Comparison of ENCODE assay signal across 13 mouse cellular contexts in the genomic region with DNA sequence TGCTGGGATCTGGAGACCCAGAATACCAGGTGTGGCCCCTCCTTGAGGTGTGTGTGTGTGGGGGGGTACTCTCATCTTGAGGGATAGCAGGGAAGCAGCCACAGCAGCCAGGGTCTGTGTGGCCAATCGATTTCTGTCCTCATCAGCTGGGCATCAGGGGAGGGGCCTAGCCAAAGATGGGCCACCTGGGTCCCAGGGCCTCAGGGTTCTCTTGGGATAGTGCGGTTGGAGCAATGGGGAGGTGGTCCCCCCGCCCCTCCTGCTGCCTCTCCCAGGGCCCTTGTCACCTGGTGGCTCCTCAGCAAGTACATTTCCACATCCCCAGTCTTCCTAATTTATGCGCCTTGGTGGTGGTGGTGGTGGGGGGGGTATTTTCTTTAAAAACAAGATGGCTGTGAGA. TPM values are rescaled to one million over a fixed set of nuclear protein-coding genes. Genes with fewer than 3 reads are reported as not detected.
A peak's percentile ranks its signal among the peaks of the same experiment; 100 is the strongest.
DNase-seq lines count a peak whose midpoint lies in the region; ATAC-seq and TF ChIP-seq lines count a peak whose summit lies in the region.
"Had no signal": no experiment of that assay in that cellular context is flagged by ENCODE, and none has a peak within 500 bp of the region (broad histone marks: within the 10 kb centered on the region; RNA-seq: fewer than 3 reads in every experiment).

No protein-coding gene starts in this region.

- H3K4me3 ChIP-seq in midbrain, embryonic 10.5 days, result peak overlapping the region; percentile 47
- no peak overlapping the region for H3K4me3 ChIP-seq in midbrain, postnatal 0 days (ENCODE audit: low read depth, low read length)
- no peak overlapping the region for H3K4me3 ChIP-seq in forebrain, embryonic 15.5 days
- no peak overlapping the region for H3K4me3 ChIP-seq in limb, embryonic 14.5 days (replicated peaks; ENCODE audit: low read length)
- peak overlapping the region; percentile 12; the same call in 1 of the 2 replicates for H3K4me3 ChIP-seq in stomach, embryonic 16.5 days (replicated peaks; ENCODE audit: low read length)
- H3K4me3 ChIP-seq: layer of hippocampus, adult 2 months had no signal

- no peaks in the 10 kb centered on the region for H3K36me3 ChIP-seq in midbrain, embryonic 10.5 days
- no peaks in the 10 kb centered on the region for H3K36me3 ChIP-seq in midbrain, postnatal 0 days (ENCODE audit: insufficient read depth, low read length)
- H3K36me3 ChIP-seq in forebrain, embryonic 15.5 days, result no peaks in the 10 kb centered on the region
- no peaks in the 10 kb centered on the region for H3K36me3 ChIP-seq in limb, embryonic 14.5 days (ENCODE audit: control insufficient read depth, insufficient read depth, low read length)
- H3K36me3 ChIP-seq in stomach, embryonic 16.5 days (ENCODE audit: control insufficient read depth, insufficient read depth, low read length), result no peaks in the 10 kb centered on the region

- DNase-seq in midbrain, embryonic 10.5 days (ENCODE audit: low spot score), result no peak
- no peak for DNase-seq in midbrain, postnatal 0 days (ENCODE audit: low spot score)
- DNase-seq in limb, embryonic 14.5 days (ENCODE audit: low spot score), result no peak
- DNase-seq in cerebellum, adult 11 months, result no peak
- DNase-seq in layer of hippocampus, postnatal 10 days (ENCODE audit: low spot score in 2 of 2), result no peak
- DNase-seq in cerebellum, postnatal 14 days, result no peak
- DNase-seq: heart, postnatal 14 days had no signal

- H3K4me1 ChIP-seq in midbrain, embryonic 10.5 days, result peaks cover 54% of the 10 kb centered on the region
- H3K4me1 ChIP-seq in midbrain, postnatal 0 days (ENCODE audit: insufficient read depth, low read length), result peaks cover 3% of the 10 kb centered on the region; the same call in 1 of the 2 replicates
- H3K4me1 ChIP-seq in forebrain, embryonic 15.5 days, result peaks cover 23% of the 10 kb centered on the region
- H3K4me1 ChIP-seq in limb, embryonic 14.5 days (ENCODE audit: control insufficient read depth, insufficient read depth, low read length), result peaks cover 10% of the 10 kb centered on the region
- peaks cover 15% of the 10 kb centered on the region for H3K4me1 ChIP-seq in stomach, embryonic 16.5 days (ENCODE audit: control insufficient read depth, insufficient read depth, low read length)

- WGBS in midbrain, embryonic 10.5 days, result 3% methylated on average over 4 of the region's 4 CpGs
- WGBS in midbrain, postnatal 0 days, result 9% methylated on average over 4 of the region's 4 CpGs
- WGBS in forebrain, embryonic 15.5 days, result 12% methylated on average over 4 of the region's 4 CpGs
- WGBS in limb, embryonic 14.5 days, result 8% methylated on average over 4 of the region's 4 CpGs
- WGBS in stomach, embryonic 16.5 days, result 18% methylated on average over 4 of the region's 4 CpGs

- peaks cover 95% of the 10 kb centered on the region for H3K27me3 ChIP-seq in midbrain, embryonic 10.5 days (ENCODE audit: low read depth, poor library complexity, severe bottlenecking)
- H3K27me3 ChIP-seq in midbrain, postnatal 0 days (ENCODE audit: insufficient read depth, low read length), result peaks cover 16% of the 10 kb centered on the region; the same call in 1 of the 2 replicates
- H3K27me3 ChIP-seq in forebrain, embryonic 15.5 days, result peaks cover 29% of the 10 kb centered on the region
- H3K27me3 ChIP-seq in limb, embryonic 14.5 days (ENCODE audit: control insufficient read depth, insufficient read depth, low read length), result peaks cover 47% of the 10 kb centered on the region
- H3K27me3 ChIP-seq in stomach, embryonic 16.5 days (ENCODE audit: control insufficient read depth, insufficient read depth, low read length), result peaks cover 23% of the 10 kb centered on the region

- no peak for TF ChIP-seq POLR2A in limb, embryonic 14.5 days (IDR thresholded peaks at IDR 0.05; ENCODE audit: borderline replicate concordance, extremely low read depth, insufficient read depth, insufficient read length)

- no peak overlapping the region for H3K4me2 ChIP-seq in midbrain, postnatal 0 days (ENCODE audit: low read depth, low read length, poor library complexity, severe bottlenecking)
- H3K4me2 ChIP-seq in forebrain, embryonic 15.5 days (replicated peaks), result no peak overlapping the region
- H3K4me2 ChIP-seq in limb, embryonic 14.5 days (replicated peaks; ENCODE audit: low read depth, low read length, severe bottlenecking), result peak overlapping the region; percentile 45; the same call in 1 of the 2 replicates
- H3K4me2 ChIP-seq in stomach, embryonic 16.5 days (ENCODE audit: low read depth, low read length), result peak overlapping the region; percentile 48

- H3K9me3 ChIP-seq in midbrain, embryonic 10.5 days (replicated peaks), result no peaks in the 10 kb centered on the region
- no peaks in the 10 kb centered on the region for H3K9me3 ChIP-seq in midbrain, postnatal 0 days (ENCODE audit: low read length)
- H3K9me3 ChIP-seq in forebrain, embryonic 15.5 days, result no peaks in the 10 kb centered on the region
- no peaks in the 10 kb centered on the region for H3K9me3 ChIP-seq in limb, embryonic 14.5 days (ENCODE audit: control insufficient read depth, low read length)
- no peaks in the 10 kb centered on the region for H3K9me3 ChIP-seq in stomach, embryonic 16.5 days (replicated peaks; ENCODE audit: control insufficient read depth, low read length)

- peak overlapping the region; percentile 93 for H3K27ac ChIP-seq in midbrain, embryonic 10.5 days (replicated peaks)
- H3K27ac ChIP-seq in midbrain, postnatal 0 days (ENCODE audit: low read depth, low read length), result no peak overlapping the region
- no peak overlapping the region for H3K27ac ChIP-seq in forebrain, embryonic 15.5 days (replicated peaks)
- H3K27ac ChIP-seq in limb, embryonic 14.5 days (replicated peaks; ENCODE audit: low read depth, low read length), result no peak overlapping the region
- H3K27ac ChIP-seq in stomach, embryonic 16.5 days (ENCODE audit: low read length), result peak overlapping the region; percentile 55
- H3K27ac ChIP-seq: layer of hippocampus, adult 2 months had no signal

- TF ChIP-seq CTCF in midbrain, postnatal 0 days (IDR thresholded peaks at IDR 0.05), result no peak

- no peak overlapping the region for H3K9ac ChIP-seq in midbrain, postnatal 0 days (replicated peaks; ENCODE audit: low read length, poor library complexity, severe bottlenecking)
- no peak overlapping the region for H3K9ac ChIP-seq in forebrain, embryonic 15.5 days (replicated peaks)
- H3K9ac ChIP-seq in limb, embryonic 14.5 days (ENCODE audit: low read depth, low read length, severe bottlenecking), result no peak overlapping the region
- H3K9ac ChIP-seq in stomach, embryonic 16.5 days (ENCODE audit: low read length), result peak overlapping the region; percentile 37; the same call in 1 of the 2 replicates

- ATAC-seq in midbrain, postnatal 0 days (ENCODE audit: low FRiP score), result no peak
- 0 out of 2 replicates have a peak, but pooled peaks have one; percentile 29 for ATAC-seq in forebrain, embryonic 15.5 days (replicated peaks)
- ATAC-seq in limb, embryonic 14.5 days (ENCODE audit: low FRiP score, low read depth), result no peak
- no peak for ATAC-seq in stomach, embryonic 16.5 days (ENCODE audit: insufficient read depth, low FRiP score)

RNA-seq across cellular contexts. Expression of a gene that starts 55.4 kb away (rescaled TPM):
- polyA plus RNA-seq in midbrain, embryonic 10.5 days (2016; fragmentation: Nextera tagmentation; extraction: Ambion mirVana), result 18.8 and 36.7 TPM in 2 replicates
- 21.2 and 24.3 TPM in 2 replicates for total RNA-seq in midbrain, postnatal 0 days (2014; rRNA removed)
- polyA plus RNA-seq in midbrain, postnatal 0 days (2015; fragmentation: Nextera tagmentation; extraction: Ambion mirVana), result 15.5 and 20.0 TPM in 2 replicates
- 4.2 and 4.8 TPM in 2 replicates for polyA plus RNA-seq in forebrain, embryonic 15.5 days (2015; fragmentation: Nextera tagmentation; extraction: Ambion mirVana)
- 0.20 TPM in 2 replicates for polyA plus RNA-seq in limb, embryonic 14.5 days (2012; rRNA removed)
- polyA plus RNA-seq in limb, embryonic 14.5 days (2014; fragmentation: Nextera tagmentation; extraction: Ambion mirVana), result 0.07 and 0.12 TPM in 2 replicates
- polyA plus RNA-seq in stomach, embryonic 16.5 days (2015; fragmentation: Nextera tagmentation; extraction: Ambion mirVana), result not detected in 2 replicates
- under 1 TPM in 1 of 2 experiments, not detected in 1; 0.13 TPM for total RNA-seq in layer of hippocampus, postnatal 10 days (2021)
- total RNA-seq: ES-E14; heart, postnatal 14 days; layer of hippocampus, adult 2 months; neutrophil, adult 5-6 weeks had no signal
- polyA plus RNA-seq: liver, embryonic 16.5 days had no signal

Comparison
In these comparisons a context has a peak if more than half of its experiments do, and no peak if none do; other contexts are left out.
1. H3K27ac ChIP-seq: peak in midbrain, embryonic 10.5 days (single experiment) and stomach, embryonic 16.5 days (single experiment); none in midbrain, postnatal 0 days (single experiment), forebrain, embryonic 15.5 days (single experiment) and limb, embryonic 14.5 days (single experiment).
2. H3K4me3 ChIP-seq: peak in midbrain, embryonic 10.5 days (single experiment) and stomach, embryonic 16.5 days (single experiment); none in midbrain, postnatal 0 days (single experiment), forebrain, embryonic 15.5 days (single experiment) and limb, embryonic 14.5 days (single experiment).
3. H3K4me2 ChIP-seq: peak in limb, embryonic 14.5 days (single experiment) and stomach, embryonic 16.5 days (single experiment); none in midbrain, postnatal 0 days (single experiment) and forebrain, embryonic 15.5 days (single experiment).